ENCODE assay signal across 13 mouse cellular contexts in the genomic region with DNA sequence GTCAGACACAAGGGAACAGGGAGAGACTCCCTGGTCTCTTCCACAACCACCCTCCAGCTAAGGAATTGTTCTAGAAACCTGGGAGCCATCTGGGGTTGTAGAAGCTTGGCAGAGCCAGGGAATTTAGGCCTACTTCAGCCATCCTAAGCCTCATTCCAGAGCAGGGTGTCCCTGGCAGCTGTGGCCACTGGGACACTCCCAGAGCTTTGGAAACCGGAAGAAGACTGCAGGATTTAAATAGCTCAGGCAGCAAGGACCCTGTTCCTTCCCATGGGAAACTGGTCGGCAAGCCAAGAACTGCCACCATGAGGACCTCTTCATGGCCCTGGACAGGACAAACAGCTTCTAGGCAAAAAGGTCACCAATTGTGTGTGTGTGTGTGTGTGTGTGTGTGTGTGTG.
DNase-seq lines count a peak whose midpoint lies in the region; ATAC-seq and TF ChIP-seq lines count a peak whose summit lies in the region.
"Had no signal": no experiment of that assay in that cellular context is flagged by ENCODE, and none has a peak within 500 bp of the region (broad histone marks: within the 10 kb centered on the region; RNA-seq: fewer than 3 reads in every experiment).

No protein-coding gene starts in this region.

- H3K9ac ChIP-seq in lung, postnatal 0 days (replicated peaks; ENCODE audit: low read depth), result no peak overlapping the region
- H3K9ac ChIP-seq in hindbrain, embryonic 12.5 days, result no peak overlapping the region
- H3K9ac ChIP-seq: liver, embryonic 12.5 days had no signal

- H3K36me3 ChIP-seq in lung, postnatal 0 days (ENCODE audit: insufficient read depth, low read length), result no peaks in the 10 kb centered on the region
- no peaks in the 10 kb centered on the region for H3K36me3 ChIP-seq in hindbrain, embryonic 12.5 days
- H3K36me3 ChIP-seq: liver, embryonic 12.5 days had no signal

- H3K4me2 ChIP-seq in lung, postnatal 0 days (replicated peaks; ENCODE audit: low read depth, low read length), result no peak overlapping the region
- H3K4me2 ChIP-seq in hindbrain, embryonic 12.5 days (replicated peaks), result no peak overlapping the region
- H3K4me2 ChIP-seq: liver, embryonic 12.5 days had no signal

- no peak overlapping the region for H3K27ac ChIP-seq in lung, postnatal 0 days (ENCODE audit: low read length)
- no peak overlapping the region for H3K27ac ChIP-seq in hindbrain, embryonic 12.5 days
- H3K27ac ChIP-seq: liver, embryonic 12.5 days had no signal

- WGBS in lung, postnatal 0 days, result 14% methylated on average over 2 of the region's 2 CpGs
- 82% methylated on average over 2 of the region's 2 CpGs for WGBS in hindbrain, embryonic 12.5 days

- intact Hi-C loops in gastrocnemius, postnatal 14 days (cut with DNase I; ENCODE audit: low total_unique reads), result no loop called here
- intact Hi-C loops in heart, postnatal 25 days (cut with DNase I), result loop anchor here (5.0 kb wide), 1 partner anchor 37 kb away; no protein-coding TSS in a partner anchor

- H3K4me3 ChIP-seq in lung, postnatal 0 days (ENCODE audit: low read depth, low read length), result no peak overlapping the region
- H3K4me3 ChIP-seq in hindbrain, embryonic 12.5 days, result no peak overlapping the region
- H3K4me3 ChIP-seq: liver, embryonic 12.5 days had no signal

- no peak for TF ChIP-seq EP300 in lung, postnatal 0 days (IDR thresholded peaks at IDR 0.05)

- peak; percentile 68 for ATAC-seq in lung, postnatal 0 days
- ATAC-seq in hindbrain, embryonic 12.5 days (ENCODE audit: low FRiP score), result no peak
- ATAC-seq: activated CD4-positive, CD25-positive, alpha-beta regulatory T cell, adult 4 months; inflammation-experienced regulatory T-cells, adult 6 months had no signal

- peak; percentile 30 for DNase-seq in gastrocnemius, postnatal 14 days
- no peak for DNase-seq in gastrocnemius, postnatal 10 days
- peak; percentile 56 for DNase-seq in heart, adult 8-10 months (ENCODE audit: low spot score)
- DNase-seq in heart, postnatal 25 days (ENCODE audit: low spot score), result peak; percentile 33
- peak; percentile 39 for DNase-seq in lung, postnatal 0 days (ENCODE audit: low spot score)
- DNase-seq in urinary bladder, postnatal 10 days (ENCODE audit: low spot score), result no peak
- no peak for DNase-seq in cerebellum, adult 9-10 months
- DNase-seq: cerebellum, adult 9-11 months; thymus, postnatal 4 days had no signal

- H3K27me3 ChIP-seq in lung, postnatal 0 days (replicated peaks; ENCODE audit: insufficient read depth, low read length), result no peaks in the 10 kb centered on the region
- peaks cover 23% of the 10 kb centered on the region for H3K27me3 ChIP-seq in hindbrain, embryonic 12.5 days
- H3K27me3 ChIP-seq: liver, embryonic 12.5 days had no signal

- H3K9me3 ChIP-seq in lung, postnatal 0 days (ENCODE audit: low read length), result no peaks in the 10 kb centered on the region
- H3K9me3 ChIP-seq in hindbrain, embryonic 12.5 days (replicated peaks), result no peaks in the 10 kb centered on the region
- H3K9me3 ChIP-seq: liver, embryonic 12.5 days had no signal

- H3K4me1 ChIP-seq in lung, postnatal 0 days (ENCODE audit: insufficient read depth, low read depth, low read length), result no peaks in the 10 kb centered on the region
- H3K4me1 ChIP-seq in hindbrain, embryonic 12.5 days, result no peaks in the 10 kb centered on the region

- no peak for TF ChIP-seq CTCF in lung, postnatal 0 days (IDR thresholded peaks at IDR 0.05)

Comparison
In these comparisons a context has a peak if more than half of its experiments do, and no peak if none do; other contexts are left out.
1. DNase-seq: peak in gastrocnemius, postnatal 14 days (single experiment), heart, adult 8-10 months (single experiment), heart, postnatal 25 days (single experiment) and lung, postnatal 0 days (single experiment); none in gastrocnemius, postnatal 10 days (single experiment), urinary bladder, postnatal 10 days (single experiment) and cerebellum, adult 9-10 months (single experiment).